8 mouse cellular contexts compared by ENCODE assay signal in the genomic region with DNA sequence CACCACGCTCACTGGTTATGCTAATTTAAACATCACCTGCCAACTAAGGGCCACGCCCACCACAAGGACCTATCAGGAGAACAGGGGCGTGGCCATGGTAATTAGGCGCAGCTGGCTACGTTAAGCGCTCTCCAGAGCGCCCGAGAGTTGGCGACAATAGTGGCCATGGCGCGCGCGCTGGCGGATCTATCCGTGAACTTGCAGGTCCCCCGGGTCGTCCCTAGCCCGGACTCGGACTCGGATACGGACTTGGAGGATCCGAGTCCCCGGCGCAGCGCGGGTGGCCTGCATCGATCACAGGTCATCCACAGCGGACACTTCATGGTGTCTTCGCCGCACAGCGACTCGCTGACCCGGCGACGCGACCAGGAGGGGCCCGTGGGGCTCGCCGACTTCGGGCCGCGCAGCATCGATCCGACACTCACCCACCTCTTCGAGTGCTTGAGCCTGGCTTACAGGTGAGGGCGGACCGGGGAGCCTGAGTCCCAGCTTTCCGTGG. TPM values are rescaled to one million over a fixed set of nuclear protein-coding genes. Genes with fewer than 3 reads are reported as not detected.
DNase-seq lines count a peak whose midpoint lies in the region; ATAC-seq and TF ChIP-seq lines count a peak whose summit lies in the region.

No protein-coding gene starts in this region.

- H3K9me3 ChIP-seq in hindbrain, embryonic 14.5 days (ENCODE audit: control insufficient read depth, low read length), result no peaks in the 10 kb centered on the region

- peaks cover 49% of the 10 kb centered on the region for H3K27me3 ChIP-seq in hindbrain, embryonic 14.5 days (ENCODE audit: control insufficient read depth, insufficient read depth, low read length)

- peak overlapping the region; percentile 90 for H3K4me3 ChIP-seq in gastrocnemius, adult 2 months
- peak overlapping the region; percentile 44 for H3K4me3 ChIP-seq in hindbrain, embryonic 14.5 days (replicated peaks; ENCODE audit: low read length)

- WGBS in hindbrain, embryonic 14.5 days, result under 1% methylated on average over 48 of the region's 48 CpGs

- DNase-seq in gastrocnemius, adult 2 months, result peak; percentile 93
- peak; percentile 75 for DNase-seq in hindbrain, embryonic 14.5 days (ENCODE audit: low spot score)
- peak; percentile 47 to 75 for DNase-seq in layer of hippocampus, postnatal 14 days (ENCODE audit: low spot score in 2 of 2)
- peak; percentile 79 for DNase-seq in lung, postnatal 14 days
- peak; percentile 90 for DNase-seq in retina, embryonic 14.5 days (ENCODE audit: low spot score)
- DNase-seq in thymus, postnatal 25 days, result peak; percentile 56

- TF ChIP-seq CTCF in gastrocnemius, adult 2 months (IDR thresholded peaks at IDR 0.05), result no peak

- H3K4me1 ChIP-seq in hindbrain, embryonic 14.5 days (replicated peaks; ENCODE audit: control insufficient read depth, insufficient read depth, low read length), result 0 out of 2 replicates have a peak, but pooled peaks cover 13% of the 10 kb centered on the region

- H3K27ac ChIP-seq in gastrocnemius, adult 2 months, result peak overlapping the region; percentile 95
- H3K27ac ChIP-seq in hindbrain, embryonic 14.5 days, result no peak overlapping the region

- intact Hi-C loops in gastrocnemius, adult 2 months (cut with DNase I), result no loop called here

- H3K36me3 ChIP-seq in hindbrain, embryonic 14.5 days (replicated peaks; ENCODE audit: control insufficient read depth, insufficient read depth), result no peaks in the 10 kb centered on the region

- peak overlapping the region; percentile 53 for H3K9ac ChIP-seq in hindbrain, embryonic 14.5 days

- peak; percentile 91 for ATAC-seq in activated CD4-positive, CD25-positive, alpha-beta regulatory T cell, adult 4 months
- ATAC-seq in common myeloid progenitor, adult 5-6 weeks (replicated peaks; ENCODE audit: low read depth, poor library complexity, severe bottlenecking), result peak; percentile 92
- ATAC-seq in hindbrain, embryonic 14.5 days (ENCODE audit: low FRiP score), result peak; percentile 79

- H3K4me2 ChIP-seq in hindbrain, embryonic 14.5 days (replicated peaks), result peak overlapping the region; percentile 88

RNA-seq across cellular contexts. Expression of a gene that starts 17.1 kb away (rescaled TPM):
- not detected for polyA plus RNA-seq in activated CD4-positive, CD25-positive, alpha-beta regulatory T cell, adult 4 months (2017; shearing (Covaris generic))
- not detected in 2 replicates for total RNA-seq in common myeloid progenitor, adult 5-6 weeks (2017)
- total RNA-seq in gastrocnemius, adult 2 months (2021), result 100 to 1,000 TPM in 1 of 2 experiments, 10 to 100 TPM in 1; 64.8 to 100 TPM
- 0.91 and 1.1 TPM in 2 replicates for polyA plus RNA-seq in hindbrain, embryonic 14.5 days (2014; fragmentation: Nextera tagmentation; extraction: Ambion mirVana)
- total RNA-seq in layer of hippocampus, postnatal 14 days (2021), result 1 to 10 TPM; 3.2 to 5.8 TPM

RNA-seq across cellular contexts. Expression of a gene that starts 28.7 kb away (rescaled TPM):
- not detected for polyA plus RNA-seq in activated CD4-positive, CD25-positive, alpha-beta regulatory T cell, adult 4 months (2017; shearing (Covaris generic))
- not detected in 2 replicates for total RNA-seq in common myeloid progenitor, adult 5-6 weeks (2017)
- total RNA-seq in gastrocnemius, adult 2 months (2021), result under 1 TPM; 0.33 TPM
- polyA plus RNA-seq in hindbrain, embryonic 14.5 days (2014; fragmentation: Nextera tagmentation; extraction: Ambion mirVana), result 32.9 and 37.1 TPM in 2 replicates
- 10 to 100 TPM; 27.5 to 28.2 TPM for total RNA-seq in layer of hippocampus, postnatal 14 days (2021)

RNA-seq across cellular contexts. Expression of a gene that starts 42.0 kb away (rescaled TPM):
- 10 to 100 TPM; 60.3 to 84.8 TPM for polyA plus RNA-seq in activated CD4-positive, CD25-positive, alpha-beta regulatory T cell, adult 4 months (2017; shearing (Covaris generic))
- 46.5 and 71.2 TPM in 2 replicates for total RNA-seq in common myeloid progenitor, adult 5-6 weeks (2017)
- 10 to 100 TPM; 25.8 to 26.2 TPM for total RNA-seq in gastrocnemius, adult 2 months (2021)
- polyA plus RNA-seq in hindbrain, embryonic 14.5 days (2014; fragmentation: Nextera tagmentation; extraction: Ambion mirVana), result 61.9 and 63.3 TPM in 2 replicates
- 10 to 100 TPM; 49.4 to 51.6 TPM for total RNA-seq in layer of hippocampus, postnatal 14 days (2021)

RNA-seq across cellular contexts. Expression of a gene that starts 42.6 kb away (rescaled TPM):
- polyA plus RNA-seq in activated CD4-positive, CD25-positive, alpha-beta regulatory T cell, adult 4 months (2017; shearing (Covaris generic)), result 1 to 10 TPM; 5.2 to 5.4 TPM
- 12.7 and 18.0 TPM in 2 replicates for total RNA-seq in common myeloid progenitor, adult 5-6 weeks (2017)
- total RNA-seq in gastrocnemius, adult 2 months (2021), result 1 to 10 TPM; 8.8 to 9.1 TPM
- 15.6 and 16.0 TPM in 2 replicates for polyA plus RNA-seq in hindbrain, embryonic 14.5 days (2014; fragmentation: Nextera tagmentation; extraction: Ambion mirVana)
- total RNA-seq in layer of hippocampus, postnatal 14 days (2021), result 10 to 100 TPM; 24.5 to 26.2 TPM

RNA-seq across cellular contexts. Expression of a gene that starts 42.8 kb away (rescaled TPM):
- polyA plus RNA-seq in activated CD4-positive, CD25-positive, alpha-beta regulatory T cell, adult 4 months (2017; shearing (Covaris generic)), result 10 to 100 TPM; 27.4 to 30.4 TPM
- total RNA-seq in common myeloid progenitor, adult 5-6 weeks (2017), result 3.9 and 10.9 TPM in 2 replicates
- 10 to 100 TPM; 25.0 to 30.2 TPM for total RNA-seq in gastrocnemius, adult 2 months (2021)
- polyA plus RNA-seq in hindbrain, embryonic 14.5 days (2014; fragmentation: Nextera tagmentation; extraction: Ambion mirVana), result 42.5 and 43.0 TPM in 2 replicates
- total RNA-seq in layer of hippocampus, postnatal 14 days (2021), result 10 to 100 TPM; 37.0 to 37.4 TPM

Comparison
In these comparisons a context has a peak if more than half of its experiments do, and no peak if none do; other contexts are left out.
1. RNA of a gene that starts 17.1 kb away (total RNA-seq): 64.8 to 100 TPM in gastrocnemius, adult 2 months; 3.2 to 5.8 TPM in layer of hippocampus, postnatal 14 days and not detected in common myeloid progenitor, adult 5-6 weeks; every median in the first group is over 4 times any median in the second.
2. RNA of a gene that starts 28.7 kb away (total RNA-seq): 27.5 to 28.2 TPM in layer of hippocampus, postnatal 14 days; 0.33 TPM in gastrocnemius, adult 2 months and not detected in common myeloid progenitor, adult 5-6 weeks; every median in the first group is over 10 times any median in the second.
3. Peak in every context shown above with its lines, with median percentiles within 50 percentile points of each other: ATAC-seq and DNase-seq.